Mouse (Mus musculus): ENCODE data around the gene Tmem60.

DNA sequence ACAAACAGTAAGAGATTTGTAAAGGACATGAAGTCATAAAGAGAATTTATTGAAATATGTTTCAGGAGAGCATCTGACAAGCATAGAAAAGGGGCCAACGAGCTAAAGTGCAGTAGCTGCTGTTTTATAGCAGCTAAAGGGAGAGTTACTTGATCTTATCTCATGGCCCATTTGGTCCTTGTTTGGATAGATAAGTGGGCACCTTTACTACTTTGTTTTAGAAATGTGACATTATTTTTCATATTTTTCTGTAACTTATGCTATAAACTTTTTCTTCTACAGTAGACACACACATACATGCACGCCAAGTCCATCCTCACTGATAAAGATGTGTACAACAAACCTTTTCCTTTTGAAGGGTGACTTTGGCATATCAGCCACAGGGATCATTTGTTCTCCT lies 23.4 kb downstream of the Tmem60 start:
- TF ChIP-seq MAX (IDR thresholded peaks at IDR 0.05; ENCODE audit: low read depth) (no peak), E2F4 (IDR thresholded peaks at IDR 0.05; ENCODE audit: insufficient read depth) (no peak)

Data from myocyte (in vitro differentiated cells).